Mouse (Mus musculus) MN1 (cell line): ENCODE results near the gene Lrrc52.

Experiments
- DNase-seq: peaks from one replicate; pipeline ENCODE4 v3.0.0-alpha.2; 2016; ENCODE audit warnings: low spot score

Lrrc52 gene

GRCm38 (mm10) chr1:167466765-167467426, at the start of gene Lrrc52:
Lrrc52 (minus strand) TSS chr1:167466780.
- DNase-seq, result no peak

DNA sequence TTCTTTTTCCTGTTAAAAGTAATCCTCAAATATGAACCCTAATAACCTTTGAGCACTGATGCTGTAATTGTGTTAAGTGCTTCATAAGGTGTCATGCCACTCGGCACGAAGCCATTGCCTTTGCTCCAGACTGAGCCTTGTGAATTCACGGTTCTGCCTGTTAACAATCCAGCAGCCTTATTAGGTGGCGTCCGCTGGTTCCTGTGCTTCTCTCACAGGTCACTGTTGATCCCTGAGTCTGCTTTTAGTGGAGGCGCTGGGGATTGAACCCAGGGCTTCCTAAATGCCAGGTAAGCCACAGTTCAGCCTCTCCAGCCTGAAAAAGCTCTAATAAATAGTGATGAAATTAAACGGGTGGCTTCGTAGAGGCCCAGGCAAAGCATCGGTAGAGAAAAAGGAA, 45.0 kb upstream of the Lrrc52 start:
- no peak for DNase-seq

DNA sequence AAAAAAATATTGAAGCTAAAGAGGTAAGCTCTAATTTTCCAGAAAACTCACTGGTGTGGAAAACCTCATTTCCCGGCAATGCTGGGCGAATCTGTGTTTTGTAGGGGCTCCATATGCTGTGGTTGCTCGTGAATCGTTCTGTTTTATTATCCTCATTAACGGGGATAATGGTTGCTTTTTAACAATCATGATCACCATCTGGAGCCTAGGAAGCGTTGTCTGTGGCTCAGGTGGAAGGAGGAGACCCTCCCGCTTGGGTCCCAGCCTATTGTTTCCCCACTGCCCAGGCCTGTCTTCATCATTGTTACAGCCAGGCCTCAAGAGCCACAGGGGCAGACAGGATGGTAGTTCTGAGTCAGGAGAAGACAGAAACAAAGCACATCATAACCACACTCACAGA, 39.5 kb upstream of the Lrrc52 start:
- no peak for DNase-seq

DNA sequence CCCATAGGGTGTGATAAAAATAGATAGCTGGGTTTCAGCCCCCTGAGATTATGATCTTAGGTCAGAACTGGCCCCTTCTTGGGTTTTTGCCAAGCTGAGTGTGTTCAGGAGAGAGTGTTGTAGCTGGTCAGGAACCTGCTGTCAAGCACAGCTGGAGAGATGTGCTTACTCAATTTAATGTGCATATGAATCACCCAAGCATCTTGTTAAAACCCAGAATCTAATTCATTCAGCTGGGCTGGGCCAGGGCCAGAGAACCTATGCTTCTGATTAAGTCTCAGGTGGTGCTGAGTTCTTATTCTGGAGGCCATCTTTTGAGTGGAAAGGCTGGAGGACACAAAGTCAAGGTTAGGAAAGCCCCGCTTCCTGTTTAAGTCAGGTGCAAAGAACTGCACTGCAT, 38.8 kb upstream of the Lrrc52 start:
- no peak for DNase-seq

GRCm38 (mm10) chr1:167499097-167499850, 32.7 kb upstream of the Lrrc52 start:
- no peak for DNase-seq

- DNase-seq, result no peak
Observed at GRCm38 (mm10) chr1:167497991-167498390, 31.4 kb upstream of the Lrrc52 start.

- no peak for DNase-seq
Observed at GRCm38 (mm10) chr1:167497560-167497959, 31.0 kb upstream of the Lrrc52 start.

GRCm38 (mm10) chr1:167491501-167491900, 24.9 kb upstream of the Lrrc52 start:
- no peak for DNase-seq

- no peak for DNase-seq
Observed at GRCm38 (mm10) chr1:167487933-167488332, 21.4 kb upstream of the Lrrc52 start.

DNA sequence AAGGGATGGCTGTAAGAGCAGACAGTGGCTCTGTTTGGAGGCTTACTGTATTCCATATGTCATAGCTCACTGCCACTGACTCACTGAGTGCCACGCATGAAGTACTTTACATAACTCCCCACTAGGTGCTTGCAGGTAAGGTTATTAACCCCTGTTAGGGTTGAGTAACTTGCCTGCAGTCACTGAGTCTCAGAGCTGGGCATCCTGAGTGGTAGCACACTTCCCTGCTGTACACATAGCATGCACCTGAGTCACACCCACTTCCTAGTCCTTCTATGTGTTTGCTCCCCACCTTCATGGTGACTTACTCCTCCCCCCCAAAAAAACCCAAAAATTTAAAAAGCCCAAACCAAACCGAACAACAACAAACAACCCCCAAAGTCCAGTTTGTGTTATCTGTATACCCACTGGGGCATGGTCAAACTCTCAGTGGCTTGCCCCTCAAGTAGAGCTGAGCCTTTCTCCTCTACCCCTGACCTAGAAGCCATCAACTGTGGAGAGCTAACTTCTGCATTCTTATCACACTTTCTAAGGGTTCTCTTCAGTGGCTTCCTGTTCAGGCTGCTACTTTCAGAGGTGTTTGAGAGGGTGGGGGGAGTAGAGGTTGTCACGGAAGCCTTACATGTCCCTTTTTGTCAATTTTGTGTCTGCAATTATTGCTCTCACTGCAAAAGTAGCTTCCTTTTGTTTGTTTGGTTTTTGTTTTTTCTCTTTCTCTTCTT, 20.5 kb upstream of the Lrrc52 start:
- no peak for DNase-seq

GRCm38 (mm10) chr1:167482863-167483262, 16.3 kb upstream of the Lrrc52 start:
- DNase-seq, result no peak

DNA sequence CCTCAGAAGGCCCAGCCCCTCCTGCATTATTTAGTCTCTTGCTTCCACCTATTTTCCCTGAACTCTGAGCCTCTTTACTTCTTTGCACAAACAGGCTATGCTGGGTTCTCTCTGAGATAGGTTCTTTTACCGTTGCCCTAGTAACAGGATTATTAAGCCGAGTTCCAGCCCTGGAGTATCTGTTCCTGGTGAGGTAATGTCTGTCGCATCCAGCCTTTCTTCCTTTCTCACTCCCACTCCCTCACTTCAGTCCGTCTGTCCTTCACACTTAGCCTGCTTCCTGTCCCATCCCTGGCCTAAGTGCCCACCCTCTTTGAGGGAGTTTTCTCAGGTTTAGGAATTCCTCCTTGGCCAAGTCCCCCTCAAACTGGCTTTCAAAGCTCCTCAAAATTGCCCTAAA, 7.0 kb upstream of the Lrrc52 start:
- DNase-seq, result no peak

- no peak for DNase-seq
Observed at GRCm38 (mm10) chr1:167467916-167468315, 1.3 kb upstream of the Lrrc52 start.

DNA sequence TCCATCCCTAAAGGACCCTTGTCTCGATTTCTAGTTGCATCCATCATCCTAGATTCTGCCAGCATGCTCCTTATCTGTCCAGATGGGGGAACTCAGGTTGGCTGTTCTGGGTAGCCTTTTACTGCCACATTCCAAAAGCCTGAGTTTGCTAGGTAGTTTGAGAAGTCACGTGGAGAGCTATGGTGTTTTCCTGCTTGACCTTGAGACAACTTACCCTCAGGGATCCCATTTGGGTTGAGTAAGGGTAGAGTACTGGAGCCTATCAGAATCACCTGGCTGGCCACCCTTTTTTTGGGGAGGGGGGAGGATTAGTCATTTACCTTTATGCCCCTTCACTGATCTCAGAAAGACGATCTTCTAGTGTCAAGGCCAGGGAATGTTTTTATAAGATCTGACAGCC, 9.3 kb downstream of the Lrrc52 start:
- no peak for DNase-seq

DNA sequence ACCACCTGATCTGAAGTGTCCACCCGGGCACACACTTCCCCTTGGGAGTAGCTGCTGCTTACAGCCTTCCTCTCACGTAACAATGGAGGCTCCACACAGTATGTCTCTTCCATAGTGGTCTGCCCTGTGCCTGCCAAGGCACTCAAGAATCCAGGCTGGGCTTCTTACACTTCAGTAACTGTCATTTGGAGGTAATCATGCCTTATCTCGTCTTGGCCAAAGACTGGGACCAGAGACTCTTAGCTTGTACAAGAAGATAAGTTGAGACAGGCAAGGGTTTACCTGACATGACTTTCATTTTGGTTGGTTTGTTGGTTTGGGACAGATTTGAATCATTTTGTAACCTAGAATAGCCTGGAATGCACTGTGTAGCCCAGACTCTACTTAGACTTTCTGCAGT, 13.5 kb downstream of the Lrrc52 start:
- DNase-seq, result no peak

GRCm38 (mm10) chr1:167452456-167452855, 14.1 kb downstream of the Lrrc52 start:
- no peak for DNase-seq

GRCm38 (mm10) chr1:167448598-167448997, 18.0 kb downstream of the Lrrc52 start:
- DNase-seq, result no peak

GRCm38 (mm10) chr1:167448088-167448487, 18.5 kb downstream of the Lrrc52 start:
- DNase-seq, result no peak

GRCm38 (mm10) chr1:167446516-167446915, 20.1 kb downstream of the Lrrc52 start:
- DNase-seq, result no peak

DNA sequence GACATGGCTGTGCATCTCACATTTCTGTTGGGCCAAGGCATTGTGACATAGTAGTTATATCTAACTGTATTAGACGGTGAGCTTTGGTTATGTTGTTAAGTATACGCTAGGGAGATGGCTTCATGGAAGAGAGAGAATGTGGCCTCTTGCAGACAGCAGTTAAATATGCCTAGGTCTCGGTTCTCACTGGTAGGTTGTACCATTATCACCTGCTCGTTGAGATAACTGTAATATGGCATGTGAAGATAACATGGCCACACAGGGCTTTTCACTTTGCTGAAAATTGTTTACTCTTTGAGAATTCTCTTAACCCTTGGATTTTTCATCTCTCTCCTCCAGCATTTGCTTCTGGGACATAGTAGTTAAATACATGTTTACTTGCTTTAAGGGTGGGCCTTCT, 21.4 kb downstream of the Lrrc52 start:
- no peak for DNase-seq

DNA sequence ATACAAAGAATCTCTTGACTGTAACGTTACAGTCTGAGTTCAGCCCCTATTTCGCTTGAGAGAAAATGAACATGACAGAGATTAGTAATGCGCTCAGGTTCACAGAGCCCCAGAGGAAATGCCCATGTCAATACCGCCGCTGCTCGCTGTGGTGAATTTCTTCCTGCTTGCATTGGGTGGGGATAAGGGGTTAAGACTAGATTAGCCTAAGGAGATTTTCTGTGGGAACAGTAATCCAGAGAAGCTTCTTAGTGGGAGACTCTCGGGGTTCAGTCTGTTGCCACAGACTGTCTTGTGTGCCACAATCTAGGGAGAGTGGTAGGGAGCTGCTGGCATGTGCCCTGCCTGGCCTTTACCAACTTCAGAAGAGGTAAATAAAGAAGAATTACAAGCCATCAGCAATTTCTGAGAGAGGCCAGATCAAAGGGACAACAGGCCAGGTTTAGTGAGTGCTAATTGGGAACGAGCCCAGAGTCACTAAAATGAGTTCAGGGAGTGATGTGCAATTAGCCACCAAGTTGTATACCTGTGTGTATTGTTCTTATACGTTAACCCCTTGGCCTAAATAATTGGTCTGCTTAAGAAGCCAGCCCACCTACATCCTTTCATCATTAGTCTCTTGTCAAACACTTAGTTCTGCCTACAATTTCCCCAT, 28.2 kb downstream of the Lrrc52 start:
- no peak for DNase-seq

GRCm38 (mm10) chr1:167437091-167437490, 29.5 kb downstream of the Lrrc52 start:
- no peak for DNase-seq
